Mouse (Mus musculus) ES-E14 (cell line): ENCODE data around the gene Tmprss13. TPM values are rescaled to one million over a fixed set of nuclear protein-coding genes. Genes with fewer than 3 reads are reported as not detected.

ENCODE experiments used
- DNase-seq: peaks from one replicate; pipeline ENCODE4 v3.0.0-alpha.2; 2013; ENCODE audit warnings: low read depth, low spot score
- H3K27ac ChIP-seq: 2 replicates; pipeline ENCODE4 v1.5.1; 2012; ENCODE audit warnings: low read depth, mild to moderate bottlenecking, low read length, moderate library complexity, mixed read lengths; ENCODE audit not compliant: poor library complexity, insufficient read depth, severe bottlenecking
- H3K36me3 ChIP-seq: 2 replicates; pipeline ENCODE4 v1.6.1; 2012; ENCODE audit warnings: mild to moderate bottlenecking, low read length, moderate library complexity, mixed read lengths; ENCODE audit not compliant: control insufficient read depth, poor library complexity, insufficient read depth, severe bottlenecking
- H3K4me1 ChIP-seq, 2 experiments: fragments of 150-350 bp in 1 of 2; sonication (generic) in 1 of 2; 2 replicates each; pipeline ENCODE4 v1.6.1; 2012; ENCODE audit warnings: low read length in 2 of 2, mild to moderate bottlenecking in 1 of 2, mixed read lengths in 1 of 2; ENCODE audit not compliant: control insufficient read depth in 2 of 2, insufficient read depth in 2 of 2, poor library complexity in 1 of 2
- H3K4me3 ChIP-seq, 2 experiments: fragments of 150-350 bp in 1 of 2; sonication (generic) in 1 of 2; 2 replicates each; pipeline ENCODE4 v1.5.1; 2012; ENCODE audit warnings: low read length in 2 of 2, low read depth in 1 of 2, mild to moderate bottlenecking in 1 of 2, mixed read lengths in 1 of 2; ENCODE audit not compliant: insufficient read depth in 1 of 2, poor library complexity in 1 of 2, severe bottlenecking in 1 of 2
- H3K9ac ChIP-seq: 2 replicates; pipeline ENCODE4 v1.6.1; 2012; ENCODE audit warnings: low read depth, mild to moderate bottlenecking, low read length, mixed read lengths; ENCODE audit not compliant: poor library complexity, insufficient read depth, severe bottlenecking
- H3K9me3 ChIP-seq: fragments of 150-350 bp; sonication (generic); 2 replicates; pipeline ENCODE4 v1.6.1; 2012; ENCODE audit warnings: low read depth, mild to moderate bottlenecking, low read length; ENCODE audit not compliant: control insufficient read depth, insufficient read depth
- CHD2 ChIP-seq: IDR thresholded peaks from 2 replicates; pipeline ENCODE4 v1.6.1; 2014; ENCODE audit warnings: mild to moderate bottlenecking, low read depth, low read length, inconsistent platforms
- HCFC1 ChIP-seq: IDR thresholded peaks from 2 replicates; pipeline ENCODE4 v1.6.1; 2012; ENCODE audit warnings: low read length, inconsistent platforms, borderline replicate concordance; ENCODE audit not compliant: insufficient read depth
- MAFK ChIP-seq: IDR thresholded peaks from 2 replicates; pipeline ENCODE4 v1.6.1; 2014; ENCODE audit warnings: mild to moderate bottlenecking, low read depth, low read length, inconsistent platforms; ENCODE audit not compliant: insufficient read depth
- ZC3H11A ChIP-seq: IDR thresholded peaks from 2 replicates; pipeline ENCODE4 v1.6.1; 2012; ENCODE audit warnings: low read depth, mild to moderate bottlenecking, inconsistent platforms, low read length, borderline replicate concordance
- ZNF384 ChIP-seq: IDR thresholded peaks from 2 replicates; pipeline ENCODE4 v1.6.1; 2012; ENCODE audit warnings: low read depth, low read length, inconsistent platforms
- in situ Hi-C, 2 experiments: fragments of 600-800 bp; cut with MboI; formaldehyde crosslinking; loops; one replicate each; pipeline ENCODE4 v1.15.1; 2025; ENCODE audit warnings: low sequenced_read_pairs in 2 of 2, inconsistent platforms in 1 of 2; ENCODE audit not compliant: unreplicated experiment in 2 of 2
- total RNA-seq: library from RNA; depleted of rRNA; stranded (reverse); fragments of 300-350 nt; gene quantifications from 2 replicates; pipeline ENCODE4 v1.2.3, GENCODE M21; 2012

Tmprss13 gene
- total RNA-seq, 1 experiment: 0.22 TPM

DNA sequence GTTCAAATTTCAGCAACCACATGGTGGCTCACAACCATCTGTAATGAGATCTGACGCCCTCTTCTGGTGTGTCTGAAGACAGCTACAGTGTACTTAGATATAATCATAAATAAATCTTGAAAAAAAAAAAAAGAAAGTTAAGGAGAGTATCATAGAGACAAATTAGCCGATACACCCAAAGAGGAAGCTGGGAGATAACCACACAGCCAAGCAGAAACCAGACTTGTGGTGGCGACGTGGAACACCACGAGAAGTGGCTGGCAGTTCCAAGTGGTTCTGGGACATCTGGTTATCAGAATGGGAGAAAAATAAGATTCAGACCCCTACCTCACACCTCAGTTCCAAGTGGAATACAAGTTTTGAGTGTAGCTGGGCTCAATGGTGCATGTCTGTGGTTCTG, 67.8 kb downstream of the Tmprss13 start:
- H3K27ac ChIP-seq: no peak overlapping the region
- in situ Hi-C loops: loop anchor here (5.0 to 10.0 kb wide), 2 partner anchors 39 to 82 kb away; no protein-coding TSS in a partner anchor
- H3K9me3 ChIP-seq: no peaks in the 10 kb centered on the region
- no peak for DNase-seq
- TF ChIP-seq ZC3H11A: no peak
- TF ChIP-seq MAFK: no peak
- TF ChIP-seq ZNF384: no peak
- TF ChIP-seq CHD2: no peak
- TF ChIP-seq HCFC1: no peak
- H3K9ac ChIP-seq: no peak overlapping the region
- peaks cover 2% of the 10 kb centered on the region; the same call in 1 of the 2 replicates for H3K36me3 ChIP-seq
- H3K4me1 ChIP-seq: peaks cover 0 to 6% of the 10 kb centered on the region in 2 experiments; a peak in 2 of 4 replicates
- H3K4me3 ChIP-seq: no peak overlapping the region

DNA sequence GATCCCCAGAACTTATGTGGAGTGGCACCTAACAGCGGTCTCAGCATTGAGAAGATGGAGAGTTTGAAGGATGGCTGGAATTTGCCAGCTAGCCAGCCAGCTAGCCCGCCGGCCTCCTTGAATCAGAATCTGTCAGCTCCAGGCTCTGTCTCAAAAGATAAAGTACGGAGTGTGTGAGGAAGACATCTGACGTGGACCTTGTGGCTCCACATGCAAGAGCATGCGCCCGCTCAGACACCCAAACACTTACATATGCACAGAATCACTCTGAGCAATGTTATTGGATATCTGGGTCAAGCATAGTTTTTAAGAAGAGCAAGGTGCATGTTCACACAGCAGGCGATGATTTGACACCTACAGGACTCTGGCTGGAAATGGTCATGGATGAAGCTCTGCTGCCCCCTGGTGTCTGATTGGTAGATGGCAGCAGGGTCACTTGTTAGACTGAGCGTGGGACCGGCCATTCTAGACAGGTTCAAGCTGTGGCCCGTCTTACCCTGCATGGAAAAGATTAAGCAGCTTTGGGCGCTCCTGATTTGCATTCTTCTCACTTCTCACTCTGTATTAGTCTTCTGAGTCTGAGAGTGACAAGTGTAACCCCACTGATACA, 69.6 kb downstream of the Tmprss13 start:
- TF ChIP-seq CHD2: no peak
- no peak for TF ChIP-seq ZNF384
- no peak for TF ChIP-seq MAFK
- TF ChIP-seq ZC3H11A: peak; percentile 99
- peak; percentile 86 for DNase-seq
- H3K9me3 ChIP-seq: no peaks in the 10 kb centered on the region
- H3K36me3 ChIP-seq: peaks cover 16% of the 10 kb centered on the region; the same call in 1 of the 2 replicates
- in situ Hi-C loops: loop anchor here (5.0 to 10.0 kb wide), 2 partner anchors 41 to 84 kb away; no protein-coding TSS in a partner anchor
- H3K4me3 ChIP-seq: no peak overlapping the region
- no peak overlapping the region for H3K9ac ChIP-seq
- H3K4me1 ChIP-seq: peaks cover 0 to 6% of the 10 kb centered on the region in 2 experiments; a peak in 1 of 4 replicates
- H3K27ac ChIP-seq: no peak overlapping the region

DNA sequence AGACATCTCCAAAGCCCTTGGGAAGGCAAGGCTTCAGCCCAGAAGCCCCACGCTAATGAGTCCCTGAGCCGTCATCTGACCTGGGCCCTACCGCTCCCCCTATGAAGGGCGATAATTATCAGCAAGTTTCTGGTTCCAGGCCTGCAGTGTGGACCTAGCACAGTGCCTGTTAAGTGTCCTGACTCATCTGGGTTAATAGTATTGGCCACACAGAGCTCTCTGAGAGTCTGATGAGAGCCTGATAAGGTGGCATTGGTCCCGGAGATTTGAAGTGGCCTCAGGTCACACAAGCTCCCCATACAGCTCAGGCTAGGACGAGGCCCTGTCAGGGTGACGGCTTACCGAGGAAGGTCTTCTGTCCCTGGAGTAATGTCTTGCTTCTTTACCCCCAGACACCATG, 70.7 kb downstream of the Tmprss13 start:
- H3K9me3 ChIP-seq: no peaks in the 10 kb centered on the region
- no peak for DNase-seq
- peaks cover 0 to 6% of the 10 kb centered on the region in 2 experiments; a peak in 1 of 4 replicates for H3K4me1 ChIP-seq
- TF ChIP-seq MAFK (no peak), HCFC1 (no peak), ZC3H11A (no peak), ZNF384 (no peak), CHD2 (no peak)
- H3K4me3 ChIP-seq: no peak overlapping the region
- no peak overlapping the region for H3K9ac ChIP-seq
- no peak overlapping the region; the same call in 1 of the 2 replicates for H3K27ac ChIP-seq
- H3K36me3 ChIP-seq: peaks cover 26% of the 10 kb centered on the region; the same call in 1 of the 2 replicates
- in situ Hi-C loops: loop anchor here (5.0 to 10.0 kb wide), 2 partner anchors 42 to 85 kb away; no protein-coding TSS in a partner anchor

DNA sequence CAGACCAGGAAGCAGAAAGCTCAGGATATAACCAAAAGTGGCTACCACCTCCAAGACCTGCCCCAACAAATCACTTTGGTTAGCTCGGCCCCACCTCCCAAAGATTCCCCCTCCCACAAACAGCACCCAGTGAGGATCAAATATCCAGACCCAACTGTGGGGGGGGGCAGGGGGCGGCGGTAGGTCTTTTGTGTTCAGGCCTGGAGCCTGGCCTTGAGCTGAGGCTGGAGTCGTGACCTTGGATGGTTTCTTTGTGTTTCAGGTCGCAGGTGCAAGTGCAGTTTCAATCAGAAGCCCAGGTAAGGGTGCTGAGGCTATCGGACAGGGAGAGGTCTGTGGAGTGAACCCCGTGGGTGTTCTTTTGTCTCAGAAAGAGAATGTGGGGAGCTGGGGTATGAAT, 72.4 kb downstream of the Tmprss13 start:
- in situ Hi-C loops: no loop called here
- peaks cover 37% of the 10 kb centered on the region; the same call in 1 of the 2 replicates for H3K36me3 ChIP-seq
- H3K27ac ChIP-seq: no peak overlapping the region
- no peak overlapping the region for H3K4me3 ChIP-seq
- H3K9ac ChIP-seq: no peak overlapping the region
- no peaks in the 10 kb centered on the region for H3K9me3 ChIP-seq
- H3K4me1 ChIP-seq: peaks cover 0 to 6% of the 10 kb centered on the region in 2 experiments; a peak in 2 of 4 replicates
- no peak for TF ChIP-seq ZNF384
- TF ChIP-seq ZC3H11A: no peak
- TF ChIP-seq CHD2: no peak
- TF ChIP-seq MAFK: no peak
- TF ChIP-seq HCFC1: no peak
- DNase-seq: no peak
